Mouse (Mus musculus): ENCODE data around the gene Cnot2. TPM values are rescaled to one million over a fixed set of nuclear protein-coding genes. Genes with fewer than 3 reads are reported as not detected.
"Not testable (repeated sequence)": the region's sequence is repeated elsewhere in the genome, so short reads cannot be mapped to it uniquely, and the experiment has no call there.

Gene Cnot2
- polyA plus RNA-seq, 1 experiment from 2014 or later = 95.4 TPM

- Histone ChIP-seq H3K4me2 (ENCODE audit: low read length) (peak overlapping the region; percentile 67), H3K27me3 (replicated peaks; ENCODE audit: control insufficient read depth, insufficient read depth, low read length) (no peaks in the 10 kb centered on the region), H3K4me3 (ENCODE audit: low read depth, low read length) (peak overlapping the region; percentile 95), H3K4me1 (replicated peaks; ENCODE audit: control insufficient read depth, insufficient read depth, low read length) (peaks cover 8% of the 10 kb centered on the region; the same call in 1 of the 2 replicates), H3K27ac (ENCODE audit: low read depth) (peak overlapping the region; percentile 99), H3K36me3 (ENCODE audit: control insufficient read depth, insufficient read depth, low read length) (peaks cover 8% of the 10 kb centered on the region; the same call in 1 of the 2 replicates), H3K9me3 (ENCODE audit: control insufficient read depth, low read length) (no peaks in the 10 kb centered on the region), H3K9ac (ENCODE audit: low read length) (peak overlapping the region; percentile 97)
- under 1% methylated on average over 55 of the region's 67 CpGs for WGBS
- DNase-seq (ENCODE audit: low spot score) = no peak
- peak; percentile 77 for ATAC-seq (replicated peaks; ENCODE audit: low FRiP score, low TSS enrichment, low read depth)
Measured at GRCm38 (mm10) chr10:116581719-116582481, 589 bp upstream of the Cnot2 start.

GRCm38 (mm10) chr10:116580591-116581358 lies 536 bp downstream of the Cnot2 start:
- under 1% methylated on average over 40 of the region's 71 CpGs for WGBS
- Histone ChIP-seq H3K9ac (ENCODE audit: low read length) (peak overlapping the region; percentile 97), H3K4me1 (replicated peaks; ENCODE audit: control insufficient read depth, insufficient read depth, low read length) (peaks cover 8% of the 10 kb centered on the region; the same call in 1 of the 2 replicates), H3K9me3 (ENCODE audit: control insufficient read depth, low read length) (no peaks in the 10 kb centered on the region), H3K27ac (ENCODE audit: low read depth) (peak overlapping the region; percentile 99), H3K4me2 (ENCODE audit: low read length) (peak overlapping the region; percentile 67), H3K27me3 (replicated peaks; ENCODE audit: control insufficient read depth, insufficient read depth, low read length) (no peaks in the 10 kb centered on the region), H3K36me3 (ENCODE audit: control insufficient read depth, insufficient read depth, low read length) (peaks cover 8% of the 10 kb centered on the region; the same call in 1 of the 2 replicates), H3K4me3 (ENCODE audit: low read depth, low read length) (peak overlapping the region; percentile 95)
- ATAC-seq (replicated peaks; ENCODE audit: low FRiP score, low TSS enrichment, low read depth) (peak; percentile 75), DNase-seq (ENCODE audit: low spot score) (peak; percentile 84)

- Histone ChIP-seq H3K36me3 (ENCODE audit: control insufficient read depth, insufficient read depth, low read length) (peaks cover 5% of the 10 kb centered on the region; the same call in 1 of the 2 replicates), H3K4me1 (replicated peaks; ENCODE audit: control insufficient read depth, insufficient read depth, low read length) (peaks cover 8% of the 10 kb centered on the region; the same call in 1 of the 2 replicates), H3K27me3 (replicated peaks; ENCODE audit: control insufficient read depth, insufficient read depth, low read length) (no peaks in the 10 kb centered on the region), H3K9me3 (ENCODE audit: control insufficient read depth, low read length) (no peaks in the 10 kb centered on the region), H3K9ac (ENCODE audit: low read length) (no peak overlapping the region), H3K4me2 (ENCODE audit: low read length) (peak overlapping the region; percentile 62), H3K27ac (ENCODE audit: low read depth) (no peak overlapping the region), H3K4me3 (ENCODE audit: low read depth, low read length) (peak overlapping the region; percentile 95)
- ATAC-seq (replicated peaks; ENCODE audit: low FRiP score, low TSS enrichment, low read depth) = no peak
- DNase-seq (ENCODE audit: low spot score) = no peak
Measured at GRCm38 (mm10) chr10:116579478-116579877, 1.8 kb downstream of the Cnot2 start.

- H3K4me2 ChIP-seq (ENCODE audit: low read length) = no peak overlapping the region
- H3K9me3 ChIP-seq (ENCODE audit: control insufficient read depth, low read length) = no peaks in the 10 kb centered on the region
- no peak for DNase-seq (ENCODE audit: low spot score)
- ATAC-seq (replicated peaks; ENCODE audit: low FRiP score, low TSS enrichment, low read depth) = no peak
- H3K27me3 ChIP-seq (replicated peaks; ENCODE audit: control insufficient read depth, insufficient read depth, low read length) = no peaks in the 10 kb centered on the region
- H3K36me3 ChIP-seq (ENCODE audit: control insufficient read depth, insufficient read depth, low read length) = no peaks in the 10 kb centered on the region
- H3K27ac ChIP-seq (ENCODE audit: low read depth) = no peak overlapping the region
- no peak overlapping the region for H3K4me3 ChIP-seq (ENCODE audit: low read depth, low read length)
- peaks cover 8% of the 10 kb centered on the region; the same call in 1 of the 2 replicates for H3K4me1 ChIP-seq (replicated peaks; ENCODE audit: control insufficient read depth, insufficient read depth, low read length)
- no peak overlapping the region for H3K9ac ChIP-seq (ENCODE audit: low read length)
Measured at GRCm38 (mm10) chr10:116578375-116578774, 2.9 kb downstream of the Cnot2 start.

GRCm38 (mm10) chr10:116577181-116577580 lies 4.1 kb downstream of the Cnot2 start:
- Histone ChIP-seq H3K9ac (ENCODE audit: low read length) (no peak overlapping the region), H3K27me3 (replicated peaks; ENCODE audit: control insufficient read depth, insufficient read depth, low read length) (no peaks in the 10 kb centered on the region), H3K4me1 (replicated peaks; ENCODE audit: control insufficient read depth, insufficient read depth, low read length) (no peaks in the 10 kb centered on the region; the same call in 1 of the 2 replicates), H3K4me2 (ENCODE audit: low read length) (no peak overlapping the region), H3K36me3 (ENCODE audit: control insufficient read depth, insufficient read depth, low read length) (no peaks in the 10 kb centered on the region), H3K4me3 (ENCODE audit: low read depth, low read length) (no peak overlapping the region), H3K9me3 (ENCODE audit: control insufficient read depth, low read length) (no peaks in the 10 kb centered on the region), H3K27ac (ENCODE audit: low read depth) (no peak overlapping the region)
- DNase-seq (ENCODE audit: low spot score) (no peak), ATAC-seq (replicated peaks; ENCODE audit: low FRiP score, low TSS enrichment, low read depth) (no peak)
- WGBS = 83% methylated on average over 3 of the region's 3 CpGs

- H3K27ac ChIP-seq (ENCODE audit: low read depth); H3K9ac ChIP-seq (ENCODE audit: low read length); H3K36me3 ChIP-seq (ENCODE audit: control insufficient read depth, insufficient read depth, low read length); H3K27me3 ChIP-seq (replicated peaks; ENCODE audit: control insufficient read depth, insufficient read depth, low read length); H3K4me1 ChIP-seq (replicated peaks; ENCODE audit: control insufficient read depth, insufficient read depth, low read length); H3K4me3 ChIP-seq (ENCODE audit: low read depth, low read length); H3K4me2 ChIP-seq (ENCODE audit: low read length); ATAC-seq (replicated peaks; ENCODE audit: low FRiP score, low TSS enrichment, low read depth); H3K9me3 ChIP-seq (ENCODE audit: control insufficient read depth, low read length); DNase-seq (ENCODE audit: low spot score): not testable (repeated sequence)
- 84% methylated on average over 2 of the region's 2 CpGs for WGBS
Measured at GRCm38 (mm10) chr10:116576071-116576470, 5.2 kb downstream of the Cnot2 start.

GRCm38 (mm10) chr10:116570526-116570925 lies 10.8 kb downstream of the Cnot2 start:
- no peak for DNase-seq (ENCODE audit: low spot score)
- Histone ChIP-seq H3K27me3 (replicated peaks; ENCODE audit: control insufficient read depth, insufficient read depth, low read length) (no peaks in the 10 kb centered on the region), H3K4me1 (replicated peaks; ENCODE audit: control insufficient read depth, insufficient read depth, low read length) (no peaks in the 10 kb centered on the region; the same call in 1 of the 2 replicates), H3K4me3 (ENCODE audit: low read depth, low read length) (no peak overlapping the region), H3K4me2 (ENCODE audit: low read length) (no peak overlapping the region), H3K27ac (ENCODE audit: low read depth) (no peak overlapping the region), H3K36me3 (ENCODE audit: control insufficient read depth, insufficient read depth, low read length) (no peaks in the 10 kb centered on the region), H3K9me3 (ENCODE audit: control insufficient read depth, low read length) (no peaks in the 10 kb centered on the region), H3K9ac (ENCODE audit: low read length) (no peak overlapping the region)
- ATAC-seq (replicated peaks; ENCODE audit: low FRiP score, low TSS enrichment, low read depth) = no peak
- 63% methylated on average over 7 of the region's 7 CpGs for WGBS

GRCm38 (mm10) chr10:116568539-116568938 lies 12.8 kb downstream of the Cnot2 start:
- H3K4me3 ChIP-seq (ENCODE audit: low read depth, low read length) = no peak overlapping the region
- no peak for ATAC-seq (replicated peaks; ENCODE audit: low FRiP score, low TSS enrichment, low read depth)
- no peaks in the 10 kb centered on the region for H3K4me1 ChIP-seq (replicated peaks; ENCODE audit: control insufficient read depth, insufficient read depth, low read length)
- no peak overlapping the region for H3K4me2 ChIP-seq (ENCODE audit: low read length)
- no peaks in the 10 kb centered on the region for H3K27me3 ChIP-seq (replicated peaks; ENCODE audit: control insufficient read depth, insufficient read depth, low read length)
- no peak overlapping the region for H3K9ac ChIP-seq (ENCODE audit: low read length)
- no peak for DNase-seq (ENCODE audit: low spot score)
- no peaks in the 10 kb centered on the region for H3K36me3 ChIP-seq (ENCODE audit: control insufficient read depth, insufficient read depth, low read length)
- H3K9me3 ChIP-seq (ENCODE audit: control insufficient read depth, low read length) = no peaks in the 10 kb centered on the region
- 87% methylated on average over 1 of the region's 1 CpGs for WGBS
- no peak overlapping the region for H3K27ac ChIP-seq (ENCODE audit: low read depth)
